Mouse (Mus musculus) frontal cortex, adult 2 months (tissue): Measurements from ENCODE around the gene Ddit4. TPM values are rescaled to one million over a fixed set of nuclear protein-coding genes. Genes with fewer than 3 reads are reported as not detected.
A peak's percentile ranks its signal among the peaks of the same experiment; 100 is the strongest.
"Not testable (repeated sequence)": the region's sequence is repeated elsewhere in the genome, so short reads cannot be mapped to it uniquely, and the experiment has no call there.

Source experiments
- DNase-seq, 2 experiments: peaks; one replicate each; pipeline ENCODE4 v3.0.0; 2022; ENCODE audit warnings: low spot score in 1 of 2; ENCODE audit errors: extremely low spot score in 1 of 2
- polyA plus RNA-seq: library from polyadenylated mRNA; depleted of rRNA; stranded (reverse); fragments of >200 nt; gene quantifications from 2 replicates; pipeline ENCODE4 v1.2.3, GENCODE M21; 2012; rRNA removed

Ddit4 gene
- 46.3 and 53.3 TPM in 2 replicates for polyA plus RNA-seq

DNA sequence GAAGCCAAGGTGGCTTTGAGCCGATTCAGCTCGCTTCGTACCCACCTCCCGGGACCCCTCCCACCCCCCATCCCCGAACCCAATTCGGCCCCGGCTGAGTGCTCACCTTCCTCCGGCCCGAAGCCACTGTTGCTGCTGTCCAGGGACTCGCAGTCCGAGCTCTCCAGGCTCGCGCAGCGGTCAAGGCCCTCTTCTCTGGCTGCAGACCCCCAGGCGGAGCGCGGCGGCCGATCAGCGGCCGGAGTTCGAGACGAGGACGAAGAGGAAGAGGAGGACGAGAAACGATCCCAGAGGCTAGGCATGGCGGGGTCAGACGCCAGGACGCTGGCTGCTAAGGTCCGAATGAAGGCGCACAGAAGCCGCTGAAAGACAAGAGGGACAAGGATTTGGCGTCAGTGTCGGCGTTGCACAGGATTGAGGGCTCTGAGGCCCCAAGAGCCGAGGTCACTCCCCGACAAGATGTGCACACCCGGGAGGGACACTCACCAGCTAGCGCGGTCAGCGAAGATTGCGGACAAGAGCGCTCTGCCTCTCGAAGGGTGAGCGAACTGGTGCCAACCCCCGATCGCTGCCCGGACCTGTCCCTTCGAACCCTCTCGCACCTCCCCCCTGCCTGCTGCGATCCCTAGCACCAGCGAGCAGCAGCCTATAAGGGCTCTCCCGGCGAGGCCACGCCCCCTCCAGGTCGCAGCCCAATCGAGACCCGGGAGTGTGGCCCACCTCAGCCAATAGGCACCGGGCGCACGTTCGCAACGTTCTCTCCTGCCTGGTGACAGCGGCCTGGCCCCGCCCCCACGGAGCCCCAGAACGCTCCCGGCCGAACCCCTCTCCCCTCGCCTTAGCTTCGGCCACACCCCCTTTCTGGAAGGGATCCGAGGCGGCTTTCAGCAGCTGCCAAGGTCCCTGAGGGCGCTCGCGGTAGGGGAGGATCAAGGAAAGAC lies at the start of gene Ddit4:
Ddit4 (minus strand) TSS at position 624 of the 941 bp plus-strand sequence.
- DNase-seq = peak; percentile 99 to 100

- DNase-seq = no peak
These were observed 47.4 kb upstream of the Ddit4 start for GRCm38 (mm10) chr10:59999057-59999456.

DNA sequence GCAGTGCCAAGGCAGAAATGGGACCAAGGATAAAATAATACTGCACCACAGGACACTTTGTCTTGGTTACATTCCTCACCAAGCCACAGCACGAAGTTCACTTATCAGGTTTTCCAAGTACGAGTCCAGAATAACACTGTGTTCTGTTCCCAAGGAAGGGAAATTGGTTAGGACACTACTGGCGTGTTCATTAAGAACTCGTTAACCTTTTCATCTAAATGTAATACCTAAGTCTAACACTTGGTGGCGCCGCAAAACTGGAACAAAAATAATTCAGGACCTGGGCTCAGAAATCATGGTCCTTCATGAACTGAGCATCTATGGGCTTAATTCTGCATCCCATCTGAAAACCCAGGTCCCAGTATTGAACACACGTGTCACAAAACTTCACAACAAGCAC lies 46.0 kb upstream of the Ddit4 start:
- DNase-seq = peak in 1 of 2 experiments; percentile 90

DNA sequence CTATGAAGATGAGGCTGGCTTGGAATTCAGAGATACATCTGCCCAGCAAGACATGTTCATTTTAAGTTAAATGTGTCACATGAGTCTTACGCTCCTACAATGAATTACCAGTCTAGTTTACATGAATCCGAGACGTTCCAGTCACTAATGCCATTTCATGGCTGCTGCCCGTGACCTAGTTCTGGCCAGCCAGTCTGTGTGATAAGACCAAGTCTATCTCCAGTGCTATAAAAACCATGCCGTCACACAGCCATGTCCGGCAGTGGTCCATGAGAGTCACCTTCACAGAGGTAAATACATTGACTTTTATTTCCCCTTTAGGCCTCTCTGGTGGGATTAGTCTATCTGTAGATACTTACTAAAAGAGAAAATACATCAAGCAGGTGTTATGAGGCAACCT lies 44.3 kb upstream of the Ddit4 start:
- DNase-seq = no peak

- DNase-seq = not testable (repeated sequence)
These were observed 42.2 kb upstream of the Ddit4 start for GRCm38 (mm10) chr10:59993813-59994212.

GRCm38 (mm10) chr10:59992024-59992423 lies 40.4 kb upstream of the Ddit4 start:
- DNase-seq = no peak

- no peak for DNase-seq
These were observed 39.7 kb upstream of the Ddit4 start for GRCm38 (mm10) chr10:59991262-59991880.

GRCm38 (mm10) chr10:59990393-59990792 lies 38.8 kb upstream of the Ddit4 start:
- DNase-seq = no peak

- DNase-seq = no peak
These were observed 36.4 kb upstream of the Ddit4 start for GRCm38 (mm10) chr10:59988036-59988435.

- DNase-seq = no peak
These were observed 30.8 kb upstream of the Ddit4 start for GRCm38 (mm10) chr10:59982379-59982873.

- DNase-seq = no peak
These were observed 30.2 kb upstream of the Ddit4 start for GRCm38 (mm10) chr10:59981792-59982191.

DNA sequence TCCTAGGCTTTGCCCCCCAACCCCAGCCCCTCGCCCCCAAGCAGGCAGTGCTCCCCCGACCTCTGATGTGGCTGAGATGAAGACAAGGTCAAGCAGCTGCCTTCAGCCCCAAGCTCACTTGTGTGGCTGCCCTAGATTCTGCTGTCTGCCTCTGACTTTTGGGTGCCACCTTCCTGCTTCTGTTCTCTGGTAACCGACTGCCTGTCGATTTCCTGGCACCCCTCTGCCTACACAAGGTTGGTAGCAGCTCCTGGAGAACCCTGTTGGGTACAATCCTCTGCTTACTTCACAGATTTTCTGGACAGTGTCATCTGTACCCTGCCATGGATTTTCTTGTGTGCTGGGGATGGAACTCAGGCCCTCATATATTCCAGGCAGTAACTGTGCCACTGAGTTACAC lies 29.7 kb upstream of the Ddit4 start:
- no peak for DNase-seq

DNA sequence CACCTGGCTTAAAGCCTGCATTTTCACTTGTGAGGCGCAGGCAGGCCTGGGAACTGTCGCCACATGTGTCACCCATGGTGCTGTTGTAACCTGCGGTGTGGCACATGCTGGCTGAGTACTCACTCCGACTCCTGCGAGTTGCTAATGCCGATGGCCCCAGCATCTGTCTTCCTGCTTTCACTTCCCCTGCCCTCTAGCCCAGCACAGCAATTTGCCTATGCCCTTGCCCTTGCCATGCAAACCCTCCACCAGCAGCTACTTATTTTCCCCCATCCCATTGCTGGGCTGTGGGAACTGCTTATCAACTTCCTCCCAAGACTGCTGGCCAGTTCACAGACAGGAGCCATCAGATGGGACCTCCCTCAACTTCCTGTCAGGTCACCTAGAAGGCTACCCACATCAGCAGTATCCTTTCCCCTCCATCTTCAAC lies 29.2 kb upstream of the Ddit4 start:
- no peak for DNase-seq

DNA sequence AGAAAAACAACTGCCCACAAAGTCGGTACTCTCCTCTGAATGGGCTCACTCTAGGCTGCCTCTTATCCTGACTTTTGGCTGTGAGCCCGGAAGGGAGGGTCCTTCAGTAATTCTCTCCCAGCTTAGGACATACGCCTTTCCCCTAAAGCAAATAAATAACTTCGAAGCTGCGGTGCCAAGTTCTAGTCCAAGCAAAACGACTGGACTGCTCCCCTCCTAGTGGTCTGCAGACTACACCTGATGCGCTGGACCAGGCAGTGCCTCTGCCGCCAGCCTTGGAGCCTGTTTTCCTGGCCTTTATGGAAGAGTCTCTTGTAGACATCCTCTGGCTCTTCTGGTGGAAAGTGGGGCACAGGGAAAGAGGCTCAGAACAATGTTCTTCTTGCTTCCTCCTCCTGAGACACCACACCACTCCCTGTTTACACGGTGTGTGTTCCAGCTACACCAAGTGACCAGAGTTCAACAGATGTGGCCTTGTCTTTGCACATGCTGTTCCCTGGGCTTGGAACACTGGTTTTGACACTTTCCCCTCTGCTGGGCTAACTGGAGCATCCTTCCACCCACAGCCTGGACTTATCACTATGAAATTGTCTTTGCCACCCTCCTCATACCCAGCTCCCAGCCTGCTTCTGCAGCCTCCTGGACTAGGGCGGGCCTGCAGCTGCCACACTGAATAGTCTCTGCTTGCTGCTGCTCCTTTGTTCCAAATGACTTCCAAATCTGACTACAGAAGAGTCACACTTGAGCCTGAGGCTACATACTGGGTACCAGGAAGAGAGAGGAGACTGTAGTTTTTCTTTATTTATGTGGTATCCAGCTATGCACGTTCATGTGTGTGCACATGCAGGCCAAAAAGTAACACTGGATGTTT lies 27.5 kb upstream of the Ddit4 start:
- no peak for DNase-seq

GRCm38 (mm10) chr10:59978401-59978800 lies 26.8 kb upstream of the Ddit4 start:
- DNase-seq = no peak

GRCm38 (mm10) chr10:59977715-59978343 lies 26.2 kb upstream of the Ddit4 start:
- DNase-seq = no peak

- no peak for DNase-seq
These were observed 25.5 kb upstream of the Ddit4 start for GRCm38 (mm10) chr10:59977141-59977540.

DNA sequence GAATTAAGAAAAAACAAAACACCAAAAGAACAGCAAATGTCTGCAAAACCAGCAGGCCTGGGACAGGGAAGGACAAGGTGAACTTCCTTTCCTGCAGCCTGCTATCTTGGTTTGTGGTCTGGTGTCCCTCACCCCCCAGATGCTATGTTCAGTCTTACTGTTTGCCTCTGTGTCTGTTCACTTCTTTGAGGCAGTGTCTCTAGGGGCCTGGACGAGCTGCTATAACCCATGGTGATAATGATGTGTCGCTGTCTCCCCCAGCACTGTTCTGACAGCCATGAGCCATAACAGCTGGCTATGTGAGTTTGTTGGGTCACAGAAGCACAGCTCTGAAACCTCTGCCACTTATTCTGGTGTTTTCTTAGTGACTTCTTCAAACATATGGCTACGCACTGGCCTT lies 23.2 kb upstream of the Ddit4 start:
- no peak for DNase-seq

GRCm38 (mm10) chr10:59974191-59974664 lies 22.6 kb upstream of the Ddit4 start:
- DNase-seq = peak in 1 of 2 experiments; percentile 56

GRCm38 (mm10) chr10:59973400-59973799 lies 21.8 kb upstream of the Ddit4 start:
- DNase-seq = no peak
